Mouse (Mus musculus): ENCODE results near the gene Hddc3. TPM values are rescaled to one million over a fixed set of nuclear protein-coding genes. Genes with fewer than 3 reads are reported as not detected.
A peak's percentile ranks its signal among the peaks of the same experiment; 100 is the strongest.

Hddc3 gene
- polyA plus RNA-seq, 1 experiment from 2014 or later: 20.2 TPM

GRCm38 (mm10) chr7:80367232-80367631, 24.3 kb downstream of the Hddc3 start:
- Histone ChIP-seq H3K4me3 (replicated peaks; ENCODE audit: low read depth, low read length) (no peak overlapping the region), H3K27ac (no peak overlapping the region), H3K36me3 (ENCODE audit: insufficient read depth, low read length) (peaks cover 33% of the 10 kb centered on the region; the same call in 1 of the 2 replicates), H3K27me3 (ENCODE audit: insufficient read depth, low read length) (no peaks in the 10 kb centered on the region), H3K4me2 (ENCODE audit: low read length) (no peak overlapping the region), H3K9ac (ENCODE audit: low read depth, low read length) (no peak overlapping the region), H3K9me3 (replicated peaks; ENCODE audit: low read length) (no peaks in the 10 kb centered on the region), H3K4me1 (replicated peaks; ENCODE audit: insufficient read depth, low read length) (peaks cover 15% of the 10 kb centered on the region)
- TF ChIP-seq CTCF (IDR thresholded peaks at IDR 0.05; ENCODE audit: low read depth): no peak
- 97% methylated on average over 7 of the region's 7 CpGs for WGBS
- DNase-seq (ENCODE audit: low spot score) (no peak), ATAC-seq (replicated peaks; ENCODE audit: low FRiP score, low read depth) (no peak)

- no peak overlapping the region for H3K9ac ChIP-seq (ENCODE audit: low read depth, low read length)
- no peak for ATAC-seq (replicated peaks; ENCODE audit: low FRiP score, low read depth)
- H3K4me2 ChIP-seq (ENCODE audit: low read length): no peak overlapping the region
- WGBS: 89% methylated on average over 9 of the region's 9 CpGs
- H3K4me3 ChIP-seq (replicated peaks; ENCODE audit: low read depth, low read length): no peak overlapping the region
- H3K4me1 ChIP-seq (replicated peaks; ENCODE audit: insufficient read depth, low read length): peaks cover 15% of the 10 kb centered on the region
- DNase-seq (ENCODE audit: low spot score): no peak
- no peaks in the 10 kb centered on the region for H3K27me3 ChIP-seq (ENCODE audit: insufficient read depth, low read length)
- H3K9me3 ChIP-seq (replicated peaks; ENCODE audit: low read length): no peaks in the 10 kb centered on the region
- H3K36me3 ChIP-seq (ENCODE audit: insufficient read depth, low read length): peaks cover 29% of the 10 kb centered on the region; the same call in 1 of the 2 replicates
- H3K27ac ChIP-seq: no peak overlapping the region
- no peak for TF ChIP-seq CTCF (IDR thresholded peaks at IDR 0.05; ENCODE audit: low read depth)
Observed at GRCm38 (mm10) chr7:80368009-80368408, 25.1 kb downstream of the Hddc3 start.

- H3K4me2 ChIP-seq (ENCODE audit: low read length): peak overlapping the region; percentile 92; the same call in 1 of the 2 replicates
- peak; percentile 59 for DNase-seq (ENCODE audit: low spot score)
- H3K27me3 ChIP-seq (ENCODE audit: insufficient read depth, low read length): no peaks in the 10 kb centered on the region
- H3K4me1 ChIP-seq (replicated peaks; ENCODE audit: insufficient read depth, low read length): peaks cover 15% of the 10 kb centered on the region
- no peaks in the 10 kb centered on the region for H3K9me3 ChIP-seq (replicated peaks; ENCODE audit: low read length)
- H3K4me3 ChIP-seq (replicated peaks; ENCODE audit: low read depth, low read length): no peak overlapping the region
- no peak for TF ChIP-seq CTCF (IDR thresholded peaks at IDR 0.05; ENCODE audit: low read depth)
- peaks cover 22% of the 10 kb centered on the region; the same call in 1 of the 2 replicates for H3K36me3 ChIP-seq (ENCODE audit: insufficient read depth, low read length)
- 63% methylated on average over 20 of the region's 20 CpGs for WGBS
- H3K27ac ChIP-seq: no peak overlapping the region
- ATAC-seq (replicated peaks; ENCODE audit: low FRiP score, low read depth): no peak
- peak overlapping the region; percentile 37; the same call in 1 of the 2 replicates for H3K9ac ChIP-seq (ENCODE audit: low read depth, low read length)
Observed at GRCm38 (mm10) chr7:80368635-80369421, 25.9 kb downstream of the Hddc3 start.

GRCm38 (mm10) chr7:80369461-80369860, 26.6 kb downstream of the Hddc3 start:
- Histone ChIP-seq H3K9me3 (replicated peaks; ENCODE audit: low read length) (no peaks in the 10 kb centered on the region), H3K4me1 (replicated peaks; ENCODE audit: insufficient read depth, low read length) (peaks cover 15% of the 10 kb centered on the region), H3K27me3 (ENCODE audit: insufficient read depth, low read length) (no peaks in the 10 kb centered on the region), H3K27ac (no peak overlapping the region), H3K4me2 (ENCODE audit: low read length) (peak overlapping the region; percentile 92; the same call in 1 of the 2 replicates), H3K36me3 (ENCODE audit: insufficient read depth, low read length) (peaks cover 22% of the 10 kb centered on the region; the same call in 1 of the 2 replicates), H3K9ac (ENCODE audit: low read depth, low read length) (no peak overlapping the region), H3K4me3 (replicated peaks; ENCODE audit: low read depth, low read length) (no peak overlapping the region)
- ATAC-seq (replicated peaks; ENCODE audit: low FRiP score, low read depth): no peak
- no peak for TF ChIP-seq CTCF (IDR thresholded peaks at IDR 0.05; ENCODE audit: low read depth)
- DNase-seq (ENCODE audit: low spot score): no peak
- 58% methylated on average over 5 of the region's 5 CpGs for WGBS

GRCm38 (mm10) chr7:80369967-80370431, 27.1 kb downstream of the Hddc3 start:
- Histone ChIP-seq H3K27ac (peak overlapping the region; percentile 87; the same call in 1 of the 2 replicates), H3K9me3 (replicated peaks; ENCODE audit: low read length) (no peaks in the 10 kb centered on the region), H3K4me1 (replicated peaks; ENCODE audit: insufficient read depth, low read length) (peaks cover 15% of the 10 kb centered on the region), H3K9ac (ENCODE audit: low read depth, low read length) (peak overlapping the region; percentile 84), H3K36me3 (ENCODE audit: insufficient read depth, low read length) (peaks cover 22% of the 10 kb centered on the region; the same call in 1 of the 2 replicates), H3K4me3 (replicated peaks; ENCODE audit: low read depth, low read length) (peak overlapping the region; percentile 94), H3K27me3 (ENCODE audit: insufficient read depth, low read length) (no peaks in the 10 kb centered on the region), H3K4me2 (ENCODE audit: low read length) (peak overlapping the region; percentile 92)
- TF ChIP-seq CTCF (IDR thresholded peaks at IDR 0.05; ENCODE audit: low read depth): no peak
- DNase-seq (ENCODE audit: low spot score) (peak; percentile 83), ATAC-seq (replicated peaks; ENCODE audit: low FRiP score, low read depth) (peak; percentile 30; the same call in 1 of the 2 replicates)
- 26% methylated on average over 4 of the region's 4 CpGs for WGBS

GRCm38 (mm10) chr7:80370649-80371040, 27.7 kb downstream of the Hddc3 start:
- WGBS: under 1% methylated on average over 31 of the region's 31 CpGs
- Histone ChIP-seq H3K4me1 (replicated peaks; ENCODE audit: insufficient read depth, low read length) (peaks cover 15% of the 10 kb centered on the region), H3K4me3 (replicated peaks; ENCODE audit: low read depth, low read length) (peak overlapping the region; percentile 94), H3K27me3 (ENCODE audit: insufficient read depth, low read length) (no peaks in the 10 kb centered on the region), H3K4me2 (ENCODE audit: low read length) (peak overlapping the region; percentile 92), H3K9me3 (replicated peaks; ENCODE audit: low read length) (no peaks in the 10 kb centered on the region), H3K9ac (ENCODE audit: low read depth, low read length) (peak overlapping the region; percentile 84), H3K36me3 (ENCODE audit: insufficient read depth, low read length) (peaks cover 22% of the 10 kb centered on the region; the same call in 1 of the 2 replicates), H3K27ac (peak overlapping the region; percentile 87)
- ATAC-seq (replicated peaks; ENCODE audit: low FRiP score, low read depth) (peak; percentile 45), DNase-seq (ENCODE audit: low spot score) (peak; percentile 87)
- no peak for TF ChIP-seq CTCF (IDR thresholded peaks at IDR 0.05; ENCODE audit: low read depth)

Measured in kidney, postnatal 0 days (tissue).